Mouse (Mus musculus): ENCODE data around the gene Kyat1.

DNA sequence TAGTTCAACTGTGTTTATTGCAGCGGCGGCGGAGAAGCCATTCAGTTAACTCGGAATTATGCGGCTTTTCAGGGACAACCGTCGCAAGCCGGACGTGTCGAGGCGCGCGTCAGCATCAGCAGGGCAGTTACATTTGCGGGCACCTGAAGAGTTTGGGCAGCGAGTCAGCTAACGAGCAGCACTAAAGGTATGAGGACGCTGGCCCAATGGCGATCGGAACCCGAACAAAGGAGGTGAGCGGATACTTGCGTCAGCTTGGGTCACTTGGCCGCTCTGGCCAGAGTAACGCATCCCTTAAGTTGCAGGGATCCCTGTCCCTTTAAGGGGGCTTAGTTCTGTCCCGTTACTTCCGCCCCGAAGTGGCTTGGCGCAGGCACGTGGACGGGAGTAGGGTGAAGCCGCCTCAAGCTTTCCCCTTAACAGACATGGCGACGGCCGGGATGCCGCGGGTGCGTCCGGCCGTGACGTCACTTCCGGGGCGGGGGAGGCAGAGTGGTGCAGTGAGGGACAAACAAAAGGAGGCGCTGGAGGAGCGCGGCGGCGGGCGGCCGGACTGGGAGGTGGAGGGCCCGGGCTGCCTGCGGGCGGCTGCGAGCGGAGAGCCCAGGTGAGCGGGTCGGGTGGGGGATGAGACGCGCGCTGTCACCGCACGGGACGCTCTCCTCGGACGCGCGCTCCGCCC lies 31.7 kb upstream of the Kyat1 start, which contains the start of gene Lrrc8a:
- TF ChIP-seq CTCF (conservative IDR thresholded peaks at IDR 0.05; ENCODE audit: low read length) (no peak), NANOG (IDR thresholded peaks at IDR 0.05; ENCODE audit: borderline replicate concordance, low read length) (no peak)

All from E14TG2a.4 (cell line).